Mouse (Mus musculus) retina, postnatal 1 day (tissue): ENCODE results near the gene Draxin.
"Not testable (repeated sequence)": the region's sequence is repeated elsewhere in the genome, so short reads cannot be mapped to it uniquely, and the experiment has no call there.

Experiments used
- DNase-seq: peaks from one replicate; pipeline ENCODE4 v3.0.0-alpha.2; 2012

Gene Draxin

DNA sequence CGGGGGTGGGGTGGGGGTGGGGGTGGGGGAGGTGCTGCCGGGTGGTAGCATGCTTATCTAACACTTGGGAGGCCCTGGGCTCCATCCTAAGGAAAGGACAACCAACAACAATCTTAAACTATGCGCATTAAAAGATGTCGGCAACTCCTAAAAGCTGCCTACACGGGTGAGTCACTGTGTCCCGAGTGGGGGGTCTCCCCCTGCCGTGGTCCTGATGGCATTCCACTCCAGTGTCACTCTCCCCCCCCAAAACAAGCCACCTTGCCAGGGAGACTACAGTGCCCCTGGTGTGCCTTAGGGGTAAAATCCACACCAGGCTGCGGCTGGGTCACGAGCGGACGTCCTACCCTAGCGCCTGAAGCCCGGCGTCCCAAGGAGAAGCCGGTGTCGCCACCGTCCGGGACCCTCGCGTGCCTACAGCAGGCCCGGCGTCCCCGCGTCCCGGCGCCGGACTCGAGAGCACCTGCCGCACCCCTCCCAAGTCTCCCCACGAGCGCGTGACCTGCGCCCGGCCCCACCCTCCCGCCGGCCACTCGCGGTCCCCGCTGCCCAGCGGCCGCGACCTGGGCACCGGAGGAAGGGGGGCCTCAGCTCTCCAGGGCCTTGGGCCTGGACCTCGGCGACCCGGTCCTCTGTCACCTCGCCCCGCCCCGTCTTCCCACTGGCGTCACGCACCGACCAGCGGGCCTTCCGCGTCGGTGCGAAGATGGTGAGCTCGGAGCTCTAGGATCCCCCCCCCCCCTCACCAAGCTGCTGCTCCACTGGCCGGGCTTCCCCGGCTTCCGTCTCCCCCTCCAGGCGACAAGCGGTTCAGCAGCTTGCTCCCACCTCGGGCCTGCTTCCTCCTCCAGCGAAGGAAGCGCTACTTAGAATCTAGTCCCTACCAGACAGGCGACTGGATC lies 21.0 kb upstream of the Draxin start, which contains the start of gene Fbxo6:
Gene Fbxo6 (minus strand): TSS at position 874 of the 902 bp plus-strand sequence.
- DNase-seq, result peak; percentile 95

DNA sequence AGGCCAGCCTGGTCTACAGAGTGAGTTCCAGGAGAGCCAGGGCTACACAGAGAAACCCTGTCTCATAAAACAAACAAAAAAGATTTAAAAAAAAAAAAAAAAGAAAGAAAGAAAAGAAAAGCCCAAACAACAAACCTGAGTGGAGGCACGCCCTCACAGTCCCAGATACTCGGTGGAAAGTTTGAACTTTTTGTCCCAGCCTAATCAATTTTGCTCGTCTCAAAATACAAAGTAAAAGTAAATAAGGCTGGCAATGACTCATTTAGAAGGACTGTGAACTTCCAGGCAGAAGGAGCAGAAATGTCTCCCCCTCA lies 20.4 kb upstream of the Draxin start:
- no peak for DNase-seq

DNA sequence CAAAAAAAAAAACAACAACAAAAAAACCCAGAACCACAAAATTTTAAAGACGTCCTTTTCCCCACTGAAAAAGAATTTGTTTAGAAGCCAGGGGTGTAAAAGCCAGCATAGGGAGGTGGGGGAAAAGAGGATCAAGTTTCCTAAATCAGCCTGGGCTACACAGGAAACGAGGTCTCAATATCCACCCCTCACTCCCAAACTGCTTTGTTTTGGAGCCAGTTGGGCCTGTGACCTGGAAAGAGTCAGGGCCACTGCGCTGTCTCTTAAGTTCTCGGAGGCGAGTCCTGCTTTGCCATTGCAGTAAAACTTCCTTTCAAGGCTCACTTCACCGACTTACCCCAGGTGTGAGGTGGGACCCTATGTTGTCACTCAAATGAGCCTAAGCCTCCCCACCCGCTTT lies 19.7 kb upstream of the Draxin start:
- no peak for DNase-seq

DNA sequence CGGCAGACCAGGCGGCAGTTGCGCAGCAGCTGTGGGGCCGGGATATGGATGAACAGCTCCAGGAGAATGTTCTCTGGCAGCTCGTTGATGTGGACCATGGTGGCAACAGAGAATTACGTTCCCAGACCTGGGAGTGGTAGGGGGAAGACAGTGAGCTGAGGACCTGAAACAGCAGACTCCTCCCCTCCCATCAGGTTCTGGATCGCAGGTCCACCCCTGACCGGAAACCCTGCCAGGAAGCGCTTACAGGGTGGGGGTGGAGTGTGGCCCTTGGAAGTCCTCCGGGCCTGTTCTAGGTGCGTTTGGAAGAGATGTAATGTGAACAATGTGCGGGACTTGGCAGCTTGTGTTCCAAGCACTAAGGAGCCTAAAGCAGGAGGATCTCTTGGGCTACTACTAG lies 19.0 kb upstream of the Draxin start:
- no peak for DNase-seq

DNA sequence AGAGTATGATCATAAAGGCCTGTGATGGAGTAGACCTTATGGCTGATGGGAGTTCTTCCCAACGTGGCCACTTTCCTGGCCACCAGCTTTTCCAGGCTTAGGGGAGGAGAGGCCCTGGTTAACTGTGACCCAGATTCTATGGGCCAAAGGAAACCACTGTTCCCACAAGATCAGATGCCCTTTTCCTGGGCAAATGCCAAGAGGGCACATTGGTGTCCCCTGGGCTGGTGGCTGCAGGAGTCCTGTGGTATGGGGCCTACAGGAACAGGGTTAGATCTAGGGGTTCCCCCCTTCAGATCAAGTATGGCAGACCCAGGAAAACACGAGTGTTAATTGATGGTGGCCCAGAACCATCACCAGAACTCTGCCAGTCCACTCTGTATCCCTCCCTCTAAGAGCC lies 17.2 kb upstream of the Draxin start:
- no peak for DNase-seq

DNA sequence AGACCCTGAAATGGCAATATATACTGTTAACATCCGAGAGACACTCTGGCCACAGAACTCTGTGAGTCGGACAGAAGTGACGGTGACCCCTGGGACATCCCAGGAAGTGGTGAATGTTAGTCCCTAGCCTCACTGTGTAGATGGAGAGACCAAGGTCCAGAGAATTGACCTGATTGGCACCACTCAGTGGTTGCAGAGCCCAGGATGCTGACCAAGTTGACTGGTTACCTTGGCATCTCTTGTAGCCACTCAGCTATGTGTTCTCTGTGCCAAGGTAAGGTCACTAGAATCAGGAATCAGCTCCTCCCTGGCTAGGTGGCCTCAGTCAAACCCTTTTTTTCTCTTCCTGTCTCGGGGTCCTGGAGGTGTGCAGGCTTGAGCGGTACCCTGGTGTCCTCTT lies 13.2 kb upstream of the Draxin start:
- no peak for DNase-seq

DNA sequence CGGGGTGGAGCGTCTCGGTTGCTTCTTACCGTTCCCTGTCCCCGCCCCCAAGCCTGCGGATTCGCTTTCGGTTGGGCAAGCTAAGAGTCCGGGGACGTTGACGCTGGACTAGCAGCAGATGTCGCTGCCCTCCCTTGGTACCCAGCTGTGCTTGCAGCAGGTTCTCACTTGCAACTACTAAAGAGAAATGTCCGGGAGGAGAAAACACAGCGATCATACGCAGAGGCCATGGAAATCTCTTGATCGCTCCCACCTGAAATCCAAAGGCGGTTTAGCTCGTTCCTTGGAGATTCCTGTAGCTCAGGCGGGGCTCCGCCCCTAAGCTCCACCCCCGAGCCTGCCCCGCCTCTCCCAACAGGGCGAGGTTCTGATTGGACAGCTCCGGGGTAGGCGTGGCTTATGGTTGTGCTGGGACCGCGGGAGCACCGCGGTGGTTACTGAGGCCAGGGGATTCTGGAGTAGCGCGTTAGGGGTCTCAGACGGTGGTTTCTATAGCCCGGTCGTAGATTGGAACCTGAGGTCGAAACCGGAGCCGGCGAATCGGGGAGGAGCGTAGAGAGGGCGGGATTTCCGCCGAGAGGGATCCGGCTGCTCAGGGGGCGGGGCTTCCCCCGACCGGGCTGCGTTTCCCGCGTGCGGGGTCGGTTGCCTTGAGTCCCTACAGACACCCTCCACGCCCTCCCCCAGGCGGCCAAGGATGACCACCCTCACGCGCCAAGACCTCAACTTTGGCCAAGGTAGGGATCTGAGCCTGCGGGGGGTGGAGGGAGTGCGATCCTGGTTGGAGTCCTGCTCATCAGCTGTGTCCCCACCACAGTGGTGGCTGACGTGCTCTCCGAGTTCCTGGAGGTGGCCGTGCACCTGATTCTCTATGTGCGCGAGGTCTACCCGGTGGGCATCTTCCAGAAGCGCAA lies 9.9 kb upstream of the Draxin start:
- DNase-seq, result peak; percentile 95

DNA sequence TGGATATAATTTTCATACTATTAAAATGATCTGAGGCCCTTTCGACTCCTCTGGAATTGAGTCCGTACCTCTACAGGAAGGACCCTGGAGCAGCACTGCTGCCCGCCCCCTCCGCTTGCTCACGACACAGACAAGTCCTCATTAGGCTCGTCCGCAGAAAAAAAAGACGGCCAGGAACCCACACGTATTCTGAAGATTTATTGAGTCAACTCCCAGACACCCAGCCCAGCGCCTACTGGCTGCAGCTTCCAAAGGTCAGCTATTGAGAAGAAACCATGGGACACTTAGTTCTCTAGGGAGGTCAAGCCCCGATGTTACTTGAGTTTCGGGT lies 9.2 kb upstream of the Draxin start:
- DNase-seq, result no peak

DNA sequence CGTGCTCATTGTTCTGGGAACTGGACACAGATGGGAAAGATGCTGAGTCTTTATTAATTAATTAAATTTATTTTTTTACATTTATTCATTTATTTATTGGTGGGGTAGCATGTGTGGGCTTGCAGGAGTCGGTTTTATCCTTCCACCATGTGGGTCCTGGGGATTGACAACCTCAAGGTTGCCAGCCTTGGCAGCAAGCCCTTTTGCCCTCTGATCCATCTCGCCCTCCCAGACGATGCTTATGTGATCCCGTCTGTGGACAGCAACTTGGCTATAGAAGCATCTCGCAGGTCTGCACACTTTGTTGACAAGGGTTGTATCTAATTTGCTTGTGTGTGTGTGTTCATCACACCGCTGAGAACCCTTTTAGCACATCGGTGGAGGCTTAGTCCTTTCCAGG lies 7.0 kb upstream of the Draxin start:
- DNase-seq, result no peak

DNA sequence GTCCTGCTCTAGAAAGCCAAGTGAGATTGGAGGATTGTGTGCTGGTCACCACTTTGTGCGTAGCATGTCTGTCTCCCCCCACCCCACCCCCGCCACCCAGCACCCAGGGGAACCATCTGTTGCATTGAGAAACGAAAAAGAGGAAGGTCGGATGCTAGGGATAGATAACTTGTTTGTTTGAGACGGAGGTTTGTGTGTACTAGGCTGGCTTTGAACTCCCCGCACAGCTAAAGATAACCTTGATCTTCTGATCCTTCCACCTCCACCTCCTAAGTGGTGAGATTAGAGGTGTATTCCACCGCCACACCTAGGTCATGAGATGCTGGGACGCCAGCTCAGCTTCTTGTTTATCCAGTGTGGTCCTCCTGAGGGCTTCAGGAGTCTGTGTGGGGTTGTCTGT lies 4.5 kb upstream of the Draxin start:
- DNase-seq, result no peak

DNA sequence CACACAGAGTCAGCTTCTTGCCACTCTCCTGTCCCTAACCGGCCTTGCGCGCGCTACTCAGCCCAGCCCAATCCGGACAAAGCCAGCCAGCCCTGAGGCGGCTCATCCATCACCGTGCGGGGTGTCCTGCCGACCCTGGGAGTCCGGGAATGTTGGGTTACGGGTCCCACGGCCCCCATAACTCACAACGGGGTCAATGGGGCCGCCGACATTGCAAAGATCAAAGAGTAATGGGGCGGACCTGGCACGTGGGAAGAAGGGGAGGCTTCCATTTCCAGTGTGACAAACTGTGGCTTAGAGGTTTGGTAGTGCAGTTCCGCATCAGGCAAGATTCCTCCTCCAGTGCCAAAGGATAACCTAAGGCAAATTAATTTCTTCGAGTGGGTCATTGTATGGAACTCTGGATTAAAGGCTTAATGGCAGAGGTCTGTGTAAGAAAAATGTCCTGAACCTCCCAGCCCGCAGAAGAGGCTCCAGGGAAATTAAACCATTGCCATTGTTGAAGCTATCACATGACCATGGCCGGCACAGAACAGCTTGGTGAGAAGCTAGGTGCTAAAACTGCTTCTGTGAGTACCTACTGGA lies 1.1 kb upstream of the Draxin start:
- peak; percentile 64 for DNase-seq

DNA sequence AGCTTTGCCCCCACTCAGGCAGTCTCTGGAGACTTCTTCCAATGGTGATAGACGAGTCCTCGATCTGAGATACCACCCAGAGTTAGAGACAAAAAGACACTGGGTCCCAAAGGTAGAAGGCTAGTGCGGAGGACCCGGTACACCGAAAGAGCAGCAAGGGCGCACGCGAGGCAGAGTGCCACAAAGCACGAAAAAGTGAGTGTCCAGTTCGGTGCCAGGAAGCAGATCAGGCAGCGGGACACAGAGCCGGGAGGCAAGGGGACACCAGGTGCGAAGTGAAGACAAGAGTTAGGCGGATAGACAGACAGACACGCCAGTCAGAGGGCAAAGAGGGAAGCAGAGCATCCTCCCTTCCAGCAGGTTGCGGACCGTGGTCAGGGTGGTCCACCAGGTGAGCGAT lies 365 bp downstream of the Draxin start, which contains the start of gene Mad2l2:
Gene Mad2l2 (plus strand): TSS at position 252 of the 400 bp plus-strand sequence.
- peak; percentile 35 for DNase-seq

DNA sequence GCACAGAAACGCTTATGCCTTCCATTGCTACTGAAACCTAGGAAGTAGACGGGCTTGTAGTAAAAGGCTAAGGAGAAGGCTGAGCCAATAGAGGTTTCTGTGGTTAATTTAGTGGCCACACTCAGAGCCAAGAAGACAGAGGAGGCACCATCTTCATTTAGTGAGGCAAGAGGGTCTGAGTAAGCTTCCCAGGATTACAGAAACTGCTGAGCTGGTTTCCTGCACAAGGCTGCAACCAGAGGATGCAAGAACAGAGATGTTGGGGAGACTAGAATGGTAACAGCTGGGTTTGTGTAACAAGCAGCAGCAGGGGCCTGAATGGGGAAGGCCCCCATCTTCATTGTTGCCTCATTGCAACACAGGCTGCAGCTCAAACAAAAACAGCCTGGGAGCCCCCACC lies 1.8 kb downstream of the Draxin start:
- DNase-seq, result no peak

DNA sequence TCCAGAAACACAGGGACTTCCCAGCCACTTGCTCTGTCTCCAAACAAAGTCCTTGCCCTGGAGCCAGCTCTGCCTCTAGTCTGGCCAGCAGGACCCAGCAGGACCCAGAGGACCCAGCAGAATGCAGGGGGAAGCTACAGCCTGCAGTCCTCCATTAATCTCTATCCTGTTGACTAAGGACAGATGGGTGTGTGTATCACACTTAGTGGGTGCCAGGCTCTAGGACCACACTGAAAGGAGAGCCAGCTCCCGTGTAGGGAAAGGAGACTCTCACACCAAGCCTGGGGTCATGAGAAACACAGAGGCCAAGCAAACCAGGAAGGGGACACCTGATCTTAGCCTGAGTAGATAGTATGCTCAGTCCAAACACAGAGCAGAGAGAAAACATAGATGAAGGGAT lies 2.3 kb downstream of the Draxin start:
- DNase-seq, result no peak

DNA sequence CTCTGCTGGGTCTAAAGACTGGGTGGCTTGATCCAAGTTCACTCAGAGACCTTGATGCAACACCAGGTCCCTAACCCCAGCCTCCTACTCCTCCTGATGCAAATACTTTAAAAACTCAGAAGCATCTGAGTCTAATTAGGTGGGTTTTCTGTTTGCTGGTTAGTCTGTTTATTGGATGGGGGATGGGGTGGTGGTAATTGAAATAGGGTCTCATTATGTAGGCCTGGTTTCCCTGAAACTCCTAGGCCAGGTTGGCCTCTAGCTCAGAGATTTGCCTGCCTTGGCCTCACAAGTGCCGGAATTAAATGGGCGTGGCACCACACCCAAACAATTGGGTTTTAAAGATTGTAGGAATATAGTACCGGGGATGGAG lies 7.8 kb downstream of the Draxin start:
- DNase-seq, result no peak

DNA sequence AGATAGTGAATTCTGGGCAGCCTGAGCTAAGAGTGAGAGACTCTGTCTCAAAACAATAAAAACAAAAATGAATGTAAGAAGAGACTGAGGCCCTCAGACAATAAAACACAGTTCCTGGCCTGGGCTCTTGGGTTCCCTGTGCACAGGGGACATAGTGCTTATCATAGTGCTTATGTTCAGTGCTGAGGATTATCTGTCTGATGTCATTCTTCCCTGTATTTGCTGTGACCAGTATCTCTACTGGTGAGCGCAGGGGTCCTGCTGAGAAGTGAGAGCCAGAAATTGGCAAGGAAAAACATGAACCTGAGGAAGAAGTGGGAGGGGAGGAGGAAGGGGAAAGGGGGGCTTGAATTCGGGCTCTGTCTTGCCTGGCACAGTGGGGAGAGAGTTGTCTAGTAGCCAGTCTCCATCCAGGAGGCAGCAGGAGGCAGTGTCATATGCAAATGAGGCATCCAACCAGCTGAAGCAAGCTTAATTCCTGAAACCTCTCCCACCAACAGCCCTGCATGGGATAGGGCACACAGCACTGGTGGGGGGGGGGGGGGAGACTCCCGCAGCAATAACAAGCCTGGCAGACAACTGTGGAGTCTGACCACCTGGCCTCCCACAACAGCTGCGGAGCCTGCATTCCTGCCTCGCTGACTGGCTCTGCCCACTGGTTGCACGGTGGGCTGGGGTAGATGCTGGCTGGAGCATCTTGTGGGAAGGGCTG lies 8.4 kb downstream of the Draxin start:
- peak; percentile 82 for DNase-seq

DNA sequence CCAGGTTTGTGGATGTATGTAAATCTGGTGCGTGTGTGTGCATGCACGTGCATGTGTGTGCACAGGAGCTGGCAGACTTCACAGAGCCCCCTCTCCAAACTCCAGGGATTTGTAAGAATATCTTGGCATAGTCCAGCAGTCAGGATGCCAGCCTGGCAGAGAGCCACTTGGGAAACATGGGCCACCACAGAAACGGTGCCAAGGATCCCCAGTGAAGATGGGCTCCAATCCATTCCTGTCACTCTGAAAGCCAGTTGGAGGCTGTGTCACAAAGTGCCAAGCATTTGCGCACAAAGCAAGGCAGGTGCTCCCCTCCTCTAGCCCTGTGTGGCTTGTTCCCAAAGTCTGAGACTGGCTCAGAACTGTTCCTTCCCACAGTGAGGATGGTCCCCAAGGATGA lies 9.1 kb downstream of the Draxin start:
- no peak for DNase-seq

DNA sequence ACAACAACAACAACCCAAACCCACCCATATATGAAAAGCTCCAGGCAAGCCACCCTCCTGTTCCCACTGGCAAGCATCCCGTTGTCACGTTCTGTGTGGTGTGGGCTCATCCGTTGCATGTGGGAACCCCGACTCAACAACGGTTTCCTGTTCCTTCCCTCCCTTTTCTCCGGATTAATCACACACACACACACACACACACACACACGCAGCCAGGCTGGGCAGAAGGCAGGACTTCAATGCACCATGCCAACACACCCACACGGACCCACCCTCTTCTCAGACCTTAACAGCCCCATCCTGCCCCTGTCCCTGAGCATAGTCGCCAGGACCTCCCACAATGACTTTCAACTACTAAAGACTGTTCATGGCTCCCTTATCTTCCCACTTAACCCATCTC lies 9.9 kb downstream of the Draxin start:
- DNase-seq, result no peak

DNA sequence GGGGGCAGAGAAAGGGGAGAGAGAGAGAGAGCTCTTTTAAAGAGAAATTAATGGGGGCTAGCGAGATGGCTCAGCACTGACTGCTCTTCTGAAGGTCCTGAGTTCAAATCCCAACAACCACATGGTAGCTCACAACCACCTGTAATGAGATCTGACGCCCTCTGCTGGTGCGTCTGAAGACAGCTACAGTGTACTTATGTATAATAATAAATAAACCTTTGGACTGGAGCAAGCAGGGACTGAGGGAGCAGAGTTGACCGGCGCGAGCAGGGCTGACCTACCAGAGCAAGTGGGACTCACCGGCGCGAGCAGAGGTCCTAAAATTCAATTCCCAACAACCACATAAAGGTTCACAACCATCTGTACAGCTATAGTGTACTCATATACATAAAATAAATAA lies 10.9 kb downstream of the Draxin start:
- DNase-seq, result not testable (repeated sequence)

DNA sequence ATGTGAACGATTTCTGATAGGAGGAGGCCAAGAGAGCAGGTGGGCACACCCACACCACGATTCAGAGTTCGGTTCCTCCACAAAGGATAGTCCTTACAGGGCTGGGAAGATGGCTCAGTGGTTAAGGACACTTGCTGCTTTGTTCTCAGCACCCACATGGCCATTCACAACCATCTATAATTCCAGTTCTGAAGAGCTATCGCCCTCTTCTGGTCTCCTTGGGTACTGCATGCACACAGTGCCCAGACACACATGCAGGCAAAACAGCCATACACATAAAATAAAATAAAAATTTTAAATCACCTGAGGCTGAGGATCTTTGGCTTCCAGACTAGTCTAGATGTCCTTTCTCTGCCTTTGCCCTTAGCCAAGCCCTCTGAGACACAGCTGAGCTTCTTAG lies 13.1 kb downstream of the Draxin start:
- peak; percentile 16 for DNase-seq

DNA sequence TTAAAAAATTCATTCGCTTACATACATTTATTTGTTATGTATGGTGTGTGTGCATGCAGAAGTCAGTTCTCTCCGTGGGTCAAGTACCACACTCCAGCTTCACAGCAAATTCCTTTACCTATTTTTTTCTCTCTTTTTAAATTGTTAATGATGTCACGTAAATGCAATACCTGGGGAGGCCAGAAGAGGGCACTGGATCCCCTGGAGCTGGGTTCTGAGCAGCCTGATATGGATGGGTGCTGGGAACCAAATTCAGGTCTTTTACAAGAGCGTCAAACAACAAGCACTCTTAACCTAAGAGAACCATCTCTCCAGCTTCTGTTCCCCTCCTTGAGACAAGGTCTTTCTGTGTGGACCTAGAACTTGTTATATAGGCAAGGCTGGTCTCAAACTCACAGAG lies 13.8 kb downstream of the Draxin start:
- no peak for DNase-seq

DNA sequence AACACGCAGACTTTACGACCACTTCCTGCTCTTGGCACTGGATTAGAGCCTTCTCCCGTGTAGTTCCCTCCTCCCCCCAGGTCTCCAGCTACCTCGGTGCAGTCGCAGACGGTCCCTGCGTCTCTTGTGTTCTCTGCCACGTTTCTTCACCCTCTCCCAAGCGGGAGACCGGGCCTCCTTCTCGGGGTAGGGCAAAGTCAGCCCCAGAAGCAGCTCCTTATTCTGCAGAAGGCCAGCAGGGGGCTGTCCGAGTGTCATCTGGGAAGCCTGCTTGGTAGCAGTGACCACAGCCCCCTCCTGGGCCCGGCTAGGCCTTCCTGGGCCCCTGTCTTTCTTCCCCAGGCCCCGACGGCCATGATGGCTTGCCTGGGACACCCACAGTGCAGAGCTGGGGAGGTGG lies 15.0 kb downstream of the Draxin start:
- DNase-seq, result peak; percentile 59

DNA sequence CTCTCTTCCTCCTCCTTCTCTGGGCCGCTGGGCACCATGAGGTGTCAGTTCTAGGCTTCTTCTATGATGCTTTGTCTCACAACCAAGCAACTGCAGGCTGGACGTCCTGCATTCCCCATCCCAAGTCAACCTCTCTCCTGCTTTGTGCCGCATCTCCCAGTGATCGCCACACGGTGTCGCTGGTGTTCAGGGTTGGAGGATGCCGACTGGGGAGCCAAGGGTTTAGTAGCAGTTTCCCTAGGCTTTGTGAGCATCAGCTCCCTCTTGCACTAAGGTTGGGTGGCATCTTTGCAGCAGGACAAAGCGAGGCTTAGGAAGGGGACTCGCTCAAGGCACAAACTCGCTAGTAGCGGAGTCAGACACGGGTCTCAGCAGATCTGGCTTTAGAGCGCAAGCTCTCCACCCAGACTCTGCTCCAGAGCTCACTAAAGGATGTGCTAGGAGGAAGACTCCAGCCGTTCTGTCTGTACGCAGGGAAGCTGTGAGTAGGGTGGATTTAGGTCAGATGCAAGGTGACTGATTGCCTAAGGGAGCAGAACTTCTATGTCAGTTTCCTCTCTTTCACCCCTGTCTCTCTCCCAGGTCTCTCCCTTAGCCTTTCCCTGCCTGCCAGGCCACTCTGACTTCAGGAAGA lies 15.6 kb downstream of the Draxin start:
- peak; percentile 90 for DNase-seq
